Mouse (Mus musculus): ENCODE measurements around the gene Matn4. TPM values are rescaled to one million over a fixed set of nuclear protein-coding genes. Genes with fewer than 3 reads are reported as not detected.

The Matn4 gene
- polyA plus RNA-seq, 1 experiment, result not detected

DNA sequence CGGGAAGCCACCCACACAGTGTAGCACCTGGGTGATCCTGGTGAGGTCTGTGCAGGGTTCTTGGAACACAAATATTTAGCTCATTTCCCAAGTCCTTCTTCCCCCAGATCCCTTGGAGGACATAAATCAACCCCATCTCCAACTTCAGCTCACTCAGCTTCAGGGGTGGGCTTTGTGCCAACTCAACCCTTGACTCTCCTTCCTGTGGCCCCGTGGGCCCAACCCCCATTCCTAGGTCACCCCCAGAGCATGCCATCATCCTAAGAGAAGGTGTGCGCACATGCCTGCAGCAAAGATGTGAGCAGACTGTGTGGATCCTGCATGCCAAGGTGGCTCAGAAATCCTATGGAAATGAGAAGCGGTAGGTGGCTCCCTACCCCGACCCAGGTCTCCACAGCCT is 559 bp upstream of the Matn4 start:
- H3K4me1 ChIP-seq (ENCODE audit: control insufficient read depth), result no peaks in the 10 kb centered on the region
- H3K27me3 ChIP-seq (ENCODE audit: control insufficient read depth), result peaks cover 85% of the 10 kb centered on the region
- no peaks in the 10 kb centered on the region for H3K36me3 ChIP-seq (ENCODE audit: control insufficient read depth)
- H3K4me3 ChIP-seq (replicated peaks), result no peak overlapping the region
- TF ChIP-seq GATA1 (IDR thresholded peaks at IDR 0.05; ENCODE audit: low read length), result no peak
- TF ChIP-seq TAL1 (IDR thresholded peaks at IDR 0.05; ENCODE audit: low read length), result no peak
- H3K9me3 ChIP-seq (ENCODE audit: control insufficient read depth, low read length), result no peaks in the 10 kb centered on the region; the same call in 1 of the 2 replicates

DNA sequence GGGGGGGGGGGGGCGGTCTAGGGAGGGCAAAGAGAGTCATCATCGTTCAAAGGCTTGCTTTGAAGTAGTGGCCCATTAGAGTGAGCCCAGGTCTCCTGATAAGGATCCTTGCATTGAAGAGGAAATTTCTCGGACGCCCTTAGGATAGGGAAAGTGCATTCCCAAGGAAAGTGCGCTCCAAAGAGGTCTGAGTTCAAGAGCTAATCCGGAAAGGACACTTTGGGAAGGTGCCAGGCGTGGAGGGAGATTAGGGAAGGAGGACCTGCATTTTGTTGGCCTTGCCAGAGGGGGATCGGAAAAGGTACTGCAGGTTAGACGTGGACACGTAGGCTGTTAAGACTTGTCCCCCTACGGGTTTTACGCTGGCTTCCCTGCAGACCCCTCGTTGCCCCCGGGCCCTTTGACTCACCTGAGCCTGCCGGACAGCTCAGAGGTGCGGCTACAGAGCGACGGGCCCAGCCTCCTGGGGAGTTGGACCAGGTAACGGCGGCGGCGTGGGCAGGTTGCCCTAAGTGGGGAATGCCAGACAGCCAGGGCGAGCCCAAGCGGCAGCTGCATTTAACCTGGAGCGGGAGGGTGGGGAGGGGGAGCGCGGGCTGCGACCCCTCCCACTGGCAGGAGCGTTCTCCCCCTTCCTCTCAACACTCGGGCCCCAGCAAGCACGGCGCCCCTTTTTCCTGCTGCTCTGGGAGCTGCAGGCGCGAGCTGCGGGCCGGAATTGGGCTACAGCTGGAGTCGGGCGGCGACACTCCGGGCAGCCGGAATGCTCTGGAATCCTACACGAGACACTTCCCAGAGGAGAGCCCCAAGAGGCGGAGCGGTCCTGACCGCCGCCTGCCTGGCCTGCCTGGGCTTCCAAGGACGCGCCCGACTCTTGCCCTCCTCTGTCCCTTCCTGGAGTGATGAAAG is 624 bp downstream of the Matn4 start:
- no peaks in the 10 kb centered on the region for H3K4me1 ChIP-seq (ENCODE audit: control insufficient read depth)

DNA sequence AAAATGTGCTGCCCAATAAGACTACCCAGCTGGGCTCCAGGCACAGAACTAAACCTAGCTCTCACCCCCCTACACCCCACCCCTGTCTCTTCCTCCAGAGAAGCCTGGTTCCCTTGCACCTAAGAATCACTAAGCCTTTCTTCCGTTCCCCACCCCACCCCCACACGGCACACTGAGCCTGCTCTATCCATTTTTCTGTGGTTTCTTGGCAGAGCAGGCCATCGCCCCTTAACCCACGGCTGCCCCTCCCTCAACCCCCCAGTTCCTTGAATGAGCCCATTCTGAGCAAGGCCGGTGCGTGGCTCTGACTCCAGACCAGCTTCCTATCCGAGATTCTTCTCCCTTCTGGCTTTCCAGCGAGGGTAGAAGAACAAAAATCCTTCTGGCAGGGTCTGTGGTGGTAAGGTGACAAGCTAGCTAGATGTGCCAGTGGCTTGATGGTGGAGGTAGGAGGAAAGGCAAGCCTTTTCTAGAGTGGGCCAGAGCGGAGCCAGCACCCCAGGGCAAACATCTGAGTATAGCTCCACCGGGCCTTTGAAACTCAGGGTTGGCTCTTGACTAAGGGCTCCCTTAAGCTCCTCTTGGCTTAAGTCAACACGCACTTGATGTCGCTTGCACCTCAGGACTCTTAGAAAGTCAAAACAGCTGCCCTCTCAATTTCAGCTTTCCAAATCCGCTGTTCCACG is 1.4 kb downstream of the Matn4 start:
- no peaks in the 10 kb centered on the region; the same call in 1 of the 2 replicates for H3K9me3 ChIP-seq (ENCODE audit: control insufficient read depth, low read length)
- TF ChIP-seq GATA1 (IDR thresholded peaks at IDR 0.05; ENCODE audit: low read length) (no peak), TAL1 (IDR thresholded peaks at IDR 0.05; ENCODE audit: low read length) (no peak)
- no peaks in the 10 kb centered on the region for H3K4me1 ChIP-seq (ENCODE audit: control insufficient read depth)
- H3K27me3 ChIP-seq (ENCODE audit: control insufficient read depth), result peaks cover 88% of the 10 kb centered on the region
- H3K4me3 ChIP-seq (replicated peaks), result no peak overlapping the region
- H3K36me3 ChIP-seq (ENCODE audit: control insufficient read depth), result no peaks in the 10 kb centered on the region

More for the DNA sequence above, 624 bp downstream of the Matn4 start:
- peaks cover 91% of the 10 kb centered on the region for H3K27me3 ChIP-seq (ENCODE audit: control insufficient read depth)
- no peaks in the 10 kb centered on the region; the same call in 1 of the 2 replicates for H3K9me3 ChIP-seq (ENCODE audit: control insufficient read depth, low read length)
- TF ChIP-seq TAL1 (IDR thresholded peaks at IDR 0.05; ENCODE audit: low read length), result no peak
- TF ChIP-seq GATA1 (IDR thresholded peaks at IDR 0.05; ENCODE audit: low read length), result no peak
- H3K36me3 ChIP-seq (ENCODE audit: control insufficient read depth), result no peaks in the 10 kb centered on the region
- no peak overlapping the region for H3K4me3 ChIP-seq (replicated peaks)

DNA sequence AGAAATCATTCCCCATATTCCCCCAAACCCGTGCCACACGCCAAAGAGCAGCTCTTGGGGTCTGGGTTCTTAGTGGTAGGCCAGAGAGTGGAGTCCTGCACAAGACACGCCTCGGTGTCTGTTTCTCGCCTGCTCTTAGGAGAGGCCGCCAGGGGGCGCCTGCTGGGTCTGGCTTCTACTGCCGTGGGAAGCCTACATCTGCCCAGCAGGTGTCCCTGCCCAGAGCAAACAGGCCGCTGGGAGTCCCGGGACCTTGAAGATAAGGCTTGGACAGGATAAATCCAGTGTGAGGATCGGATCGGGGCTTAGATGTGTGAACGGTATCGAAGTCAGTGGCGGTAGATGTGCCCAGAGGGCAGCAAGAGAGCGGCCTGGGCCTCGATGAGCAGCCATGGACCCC is 2.1 kb downstream of the Matn4 start, which contains the start of gene Rbpjl:
Gene Rbpjl (plus strand): TSS at position 236 of the 400 bp plus-strand sequence.
- Histone ChIP-seq H3K4me3 (replicated peaks) (no peak within 1 kb of the TSS), H3K36me3 (ENCODE audit: control insufficient read depth) (no peaks in the 10 kb centered on the region), H3K4me1 (ENCODE audit: control insufficient read depth) (no peaks in the 10 kb centered on the region), H3K27me3 (ENCODE audit: control insufficient read depth) (peaks cover 83% of the 10 kb centered on the region), H3K9me3 (ENCODE audit: control insufficient read depth, low read length) (no peaks in the 10 kb centered on the region; the same call in 1 of the 2 replicates)
- no peak for TF ChIP-seq GATA1 (IDR thresholded peaks at IDR 0.05; ENCODE audit: low read length)
- TF ChIP-seq TAL1 (IDR thresholded peaks at IDR 0.05; ENCODE audit: low read length), result no peak

DNA sequence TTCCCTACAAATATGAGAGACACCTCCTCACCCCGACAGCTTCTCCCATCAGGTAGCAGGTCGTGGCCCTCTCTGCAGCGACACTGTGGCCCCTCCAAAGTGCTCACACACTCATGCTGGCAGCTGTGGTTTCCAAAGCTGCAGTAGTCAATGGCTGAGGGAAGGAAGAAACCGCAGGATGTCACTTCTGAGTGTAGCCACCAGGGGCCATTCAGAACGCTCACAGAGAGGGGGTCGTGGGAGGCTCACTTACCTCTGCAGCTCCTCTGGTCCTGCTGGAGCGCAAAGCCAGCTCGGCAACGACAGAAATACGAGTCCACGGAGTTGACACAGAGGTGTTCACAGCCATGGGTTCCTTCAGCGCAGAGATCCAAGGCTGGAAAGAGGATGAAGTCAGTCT is 8.0 kb downstream of the Matn4 start:
- H3K36me3 ChIP-seq (ENCODE audit: control insufficient read depth), result no peaks in the 10 kb centered on the region
- H3K9me3 ChIP-seq (ENCODE audit: control insufficient read depth, low read length), result no peaks in the 10 kb centered on the region; the same call in 1 of the 2 replicates
- H3K4me1 ChIP-seq (ENCODE audit: control insufficient read depth), result no peaks in the 10 kb centered on the region
- no peak for TF ChIP-seq TAL1 (IDR thresholded peaks at IDR 0.05; ENCODE audit: low read length)
- no peak overlapping the region for H3K4me3 ChIP-seq (replicated peaks)
- peaks cover 36% of the 10 kb centered on the region for H3K27me3 ChIP-seq (ENCODE audit: control insufficient read depth)

DNA sequence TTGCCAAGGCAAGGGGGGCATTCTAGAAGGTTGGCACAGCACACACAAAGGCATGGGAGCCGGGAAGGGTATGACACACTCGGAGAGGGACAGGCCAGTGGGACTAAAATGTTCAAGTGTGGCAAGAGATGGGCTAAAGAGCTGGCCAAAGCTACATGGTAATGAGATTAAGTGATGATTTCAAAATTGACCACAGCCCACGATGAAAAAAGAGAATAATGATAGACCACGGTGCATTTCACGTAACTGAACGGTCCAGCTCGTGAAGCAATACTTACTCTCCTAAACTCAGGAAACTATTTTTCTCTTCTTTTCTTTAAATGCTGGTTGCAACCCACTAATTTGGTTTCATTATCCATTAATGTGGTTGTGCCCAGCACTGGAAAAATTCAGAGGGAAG is 8.9 kb downstream of the Matn4 start:
- no peak overlapping the region for H3K4me3 ChIP-seq (replicated peaks)
- H3K27me3 ChIP-seq (ENCODE audit: control insufficient read depth), result peaks cover 27% of the 10 kb centered on the region
- H3K36me3 ChIP-seq (ENCODE audit: control insufficient read depth), result no peaks in the 10 kb centered on the region
- H3K4me1 ChIP-seq (ENCODE audit: control insufficient read depth), result no peaks in the 10 kb centered on the region
- H3K9me3 ChIP-seq (ENCODE audit: control insufficient read depth, low read length), result no peaks in the 10 kb centered on the region; the same call in 1 of the 2 replicates
- TF ChIP-seq TAL1 (IDR thresholded peaks at IDR 0.05; ENCODE audit: low read length) (no peak), GATA1 (IDR thresholded peaks at IDR 0.05; ENCODE audit: low read length) (no peak)

DNA sequence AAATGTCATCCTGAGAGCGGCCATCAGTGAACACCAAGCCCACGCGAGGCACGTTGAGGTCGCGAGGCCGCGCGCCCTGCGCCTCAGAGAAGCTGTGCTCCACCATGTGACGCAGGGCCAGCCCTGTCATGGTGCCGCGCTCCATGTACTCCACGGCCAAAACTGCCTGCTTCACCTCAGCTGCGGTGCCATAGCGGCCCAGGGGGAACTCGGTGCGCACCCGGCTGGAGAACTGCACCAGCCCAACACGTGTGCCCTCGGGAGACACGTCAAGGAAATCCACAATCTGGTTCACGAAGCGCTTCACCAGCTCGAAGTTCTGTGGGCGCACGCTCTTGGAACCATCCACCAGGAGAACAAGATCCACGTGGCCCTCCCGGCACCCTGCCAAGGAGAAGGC is 11.8 kb downstream of the Matn4 start:
- TF ChIP-seq GATA1 (IDR thresholded peaks at IDR 0.05; ENCODE audit: low read length) (no peak), TAL1 (IDR thresholded peaks at IDR 0.05; ENCODE audit: low read length) (no peak)
- Histone ChIP-seq H3K4me3 (replicated peaks) (no peak overlapping the region), H3K9me3 (ENCODE audit: control insufficient read depth, low read length) (no peaks in the 10 kb centered on the region; the same call in 1 of the 2 replicates), H3K27me3 (ENCODE audit: control insufficient read depth) (peaks cover 31% of the 10 kb centered on the region), H3K4me1 (ENCODE audit: control insufficient read depth) (peaks cover 4% of the 10 kb centered on the region), H3K36me3 (ENCODE audit: control insufficient read depth) (no peaks in the 10 kb centered on the region)

DNA sequence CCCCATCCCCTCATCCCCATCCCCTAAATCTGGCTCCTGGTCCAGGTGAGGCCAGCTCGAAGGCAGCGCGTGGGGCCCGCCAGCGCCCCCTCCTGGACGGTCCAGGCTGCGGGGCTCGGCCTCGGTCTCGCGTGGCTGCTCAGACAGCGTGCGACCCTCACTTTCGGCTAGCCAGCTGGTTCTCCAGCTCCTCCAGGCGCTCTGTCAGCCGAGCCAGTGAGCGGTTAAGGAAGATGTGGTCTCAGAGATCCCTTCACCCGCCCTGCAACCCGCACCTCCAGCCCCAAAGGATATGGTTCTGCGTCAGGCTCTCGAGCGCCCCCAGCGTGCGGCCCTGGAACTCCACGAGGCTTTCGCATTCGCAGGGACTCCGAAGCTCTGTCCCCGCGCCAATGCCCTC is 15.5 kb downstream of the Matn4 start:
- TF ChIP-seq TAL1 (IDR thresholded peaks at IDR 0.05; ENCODE audit: low read length) (no peak), GATA1 (IDR thresholded peaks at IDR 0.05; ENCODE audit: low read length) (no peak)
- Histone ChIP-seq H3K4me1 (ENCODE audit: control insufficient read depth) (peaks cover 4% of the 10 kb centered on the region), H3K27me3 (ENCODE audit: control insufficient read depth) (peaks cover 33% of the 10 kb centered on the region), H3K4me3 (replicated peaks) (peak overlapping the region; percentile 24), H3K9me3 (ENCODE audit: control insufficient read depth, low read length) (no peaks in the 10 kb centered on the region), H3K36me3 (ENCODE audit: control insufficient read depth) (no peaks in the 10 kb centered on the region)

DNA sequence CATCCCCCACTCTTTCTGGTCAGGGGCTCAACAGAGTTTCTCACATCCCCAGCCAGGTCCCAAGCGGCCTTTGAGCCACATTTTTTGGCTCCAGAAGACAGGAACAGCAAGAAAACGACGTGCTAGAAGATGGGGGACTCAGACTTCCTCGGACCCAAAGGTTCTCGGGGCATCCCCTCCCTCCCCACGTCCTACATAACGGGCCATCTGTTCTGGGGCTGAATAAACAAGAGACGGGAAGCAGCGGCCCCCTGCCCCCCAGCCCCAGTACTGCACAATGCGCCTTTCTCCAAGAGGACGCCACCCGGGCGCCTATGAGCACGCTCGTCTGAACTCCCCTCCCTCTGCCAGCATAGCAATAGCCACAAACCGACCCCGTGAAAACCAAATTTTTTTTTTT is 15.9 kb downstream of the Matn4 start, which contains the start of gene Slpi:
Gene Slpi (minus strand): TSS at position 76 of the 400 bp plus-strand sequence.
- H3K4me3 ChIP-seq (replicated peaks), result peak within 1 kb of the TSS; percentile 24
- H3K27me3 ChIP-seq (ENCODE audit: control insufficient read depth), result peaks cover 33% of the 10 kb centered on the region
- TF ChIP-seq TAL1 (IDR thresholded peaks at IDR 0.05; ENCODE audit: low read length) (no peak), GATA1 (IDR thresholded peaks at IDR 0.05; ENCODE audit: low read length) (no peak)

More for the DNA sequence above, 15.9 kb downstream of the Matn4 start, which contains the start of gene Slpi:
- no peaks in the 10 kb centered on the region for H3K9me3 ChIP-seq (ENCODE audit: control insufficient read depth, low read length)
- peaks cover 4% of the 10 kb centered on the region for H3K4me1 ChIP-seq (ENCODE audit: control insufficient read depth)
- no peaks in the 10 kb centered on the region for H3K36me3 ChIP-seq (ENCODE audit: control insufficient read depth)

Measured in erythroblast, embryonic 14.5 days (primary cell).